Mouse (Mus musculus): ENCODE measurements around the gene Ifnar1. TPM values are rescaled to one million over a fixed set of nuclear protein-coding genes. Genes with fewer than 3 reads are reported as not detected.
"Not testable (repeated sequence)": the region's sequence is repeated elsewhere in the genome, so short reads cannot be mapped to it uniquely, and the experiment has no call there.

The Ifnar1 gene
- total RNA-seq (2021) = 10 to 100 TPM; 67.8 to 71.0 TPM
- long read RNA-seq, experiment 1, transcript Ifnar1-201 (11 exons, 3,909 nt) = major isoform, 16 of 31 reads
- long read RNA-seq, experiment 1, partial matches to known transcripts = 4 of 31 reads
- long read RNA-seq, experiment 1, other reads (novel, unspliced or antisense) = 10 of 31 reads
- long read RNA-seq, experiment 2, transcript Ifnar1-201 (11 exons, 3,909 nt) = major isoform, 10 of 22 reads
- long read RNA-seq, experiment 2, partial matches to known transcripts = 9 of 22 reads
- long read RNA-seq, experiment 2, other reads (novel, unspliced or antisense) = 3 of 22 reads

DNA sequence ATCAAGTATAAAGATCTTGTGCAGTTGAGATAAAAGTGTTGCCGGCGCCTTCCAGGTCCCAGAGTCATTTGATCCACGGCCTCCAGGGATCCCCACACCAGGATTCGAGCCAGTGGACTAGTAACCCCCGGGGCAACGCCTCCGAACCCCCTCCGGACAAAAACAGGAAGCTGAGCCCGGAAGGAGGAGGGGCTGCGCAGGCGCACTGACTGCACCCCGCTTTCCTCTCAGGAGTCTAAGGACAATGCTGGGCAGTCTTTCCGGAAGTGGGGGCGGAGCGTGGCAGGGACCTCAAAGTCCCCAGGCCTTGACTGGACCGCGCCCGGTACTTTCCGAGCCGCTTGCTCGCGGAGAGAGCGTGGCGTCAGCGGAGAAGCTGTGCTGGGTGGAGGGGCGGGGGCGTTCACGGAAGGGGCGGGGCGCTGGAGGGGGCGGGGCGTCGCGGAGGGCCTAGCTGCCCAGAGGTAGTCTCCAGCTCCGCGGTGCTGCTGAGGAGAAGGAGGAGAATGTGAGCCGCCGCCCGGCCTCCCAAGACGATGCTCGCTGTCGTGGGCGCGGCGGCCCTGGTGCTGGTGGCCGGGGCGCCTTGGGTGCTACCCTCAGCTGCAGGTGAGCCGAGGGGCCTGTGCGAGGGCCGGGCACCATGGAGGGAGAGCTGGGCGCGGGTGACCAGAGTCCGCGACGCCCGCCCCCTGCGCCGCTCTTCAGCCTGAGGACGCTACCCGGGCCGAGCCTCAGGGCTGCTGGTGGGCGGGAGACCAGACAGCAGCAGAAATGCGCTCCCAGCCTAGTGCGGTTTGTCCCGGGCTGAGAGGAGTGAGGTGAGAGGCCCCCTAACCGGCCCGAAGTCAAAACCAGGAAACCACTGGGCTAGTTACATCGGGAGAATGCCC lies at the start of gene Ifnar1:
TSS of gene Ifnar1 (plus strand) at position 431 of the 893 bp plus-strand sequence.
- DNase-seq (ENCODE audit: low spot score in 2 of 2) = peak; percentile 96 to 97
- intact Hi-C loops (cut with DNase I) = no loop called here

DNA sequence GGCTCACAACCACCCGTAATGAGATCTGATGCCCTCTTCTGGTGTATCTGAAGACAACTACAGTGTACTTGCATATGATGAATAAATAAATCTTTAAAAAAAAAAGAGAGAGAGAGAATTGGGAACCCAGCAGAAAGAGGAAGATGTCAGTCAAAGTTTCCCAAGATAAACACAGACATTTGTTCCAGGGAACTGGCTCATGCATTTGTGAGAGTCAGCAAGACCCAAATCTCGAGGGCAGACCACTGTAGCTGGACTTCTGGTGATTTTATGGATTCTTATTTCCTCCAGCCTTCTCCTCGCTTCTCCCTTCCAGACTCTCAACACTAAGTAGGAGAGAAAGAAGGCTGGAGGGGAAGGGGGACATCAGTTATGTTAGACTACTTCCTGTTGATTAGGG lies 47.0 kb upstream of the Ifnar1 start:
- intact Hi-C loops (cut with DNase I) = no loop called here
- DNase-seq (ENCODE audit: low spot score in 2 of 2) = no peak

DNA sequence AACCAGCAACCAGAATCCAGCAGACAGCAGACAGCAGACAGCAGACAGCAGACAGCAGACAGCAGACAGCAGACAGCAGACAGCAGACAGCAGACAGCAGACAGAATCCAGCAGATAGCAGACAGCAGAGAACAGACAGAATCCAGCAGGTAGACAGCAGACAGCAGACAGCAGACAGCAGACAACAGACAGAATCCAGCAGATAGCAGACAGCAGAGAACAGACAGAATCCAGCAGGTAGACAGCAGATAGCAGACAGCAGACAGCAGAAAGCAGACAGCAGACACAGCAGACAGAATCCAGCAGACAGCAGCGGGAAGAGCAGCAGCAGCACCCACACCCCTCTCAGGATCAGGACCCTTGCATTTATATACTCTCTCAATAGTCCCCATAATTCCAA lies 46.4 kb upstream of the Ifnar1 start:
- intact Hi-C loops (cut with DNase I); DNase-seq (ENCODE audit: low spot score in 2 of 2): not testable (repeated sequence)

DNA sequence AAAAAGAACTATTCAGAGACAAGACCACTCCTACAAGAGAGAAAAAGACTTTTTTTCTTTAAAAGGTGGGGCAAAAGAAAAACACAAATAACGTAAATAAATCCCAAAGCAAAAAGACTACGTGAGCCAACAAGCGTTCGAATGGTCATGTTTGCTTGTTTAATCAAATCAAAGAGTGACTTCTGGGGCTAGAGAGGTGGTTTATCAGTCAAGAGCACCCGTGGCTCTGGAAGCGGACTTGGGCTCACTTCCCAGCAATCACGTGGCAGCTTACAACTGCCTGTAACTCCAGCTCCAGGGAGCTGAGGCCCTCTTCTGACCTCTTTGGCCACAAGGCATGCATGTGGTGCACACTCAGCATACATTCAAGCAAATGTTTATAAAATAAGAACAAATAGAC lies 43.7 kb upstream of the Ifnar1 start:
- intact Hi-C loops (cut with DNase I) = no loop called here
- peak in 1 of 2 experiments; percentile 17 for DNase-seq (ENCODE audit: low spot score in 2 of 2)

DNA sequence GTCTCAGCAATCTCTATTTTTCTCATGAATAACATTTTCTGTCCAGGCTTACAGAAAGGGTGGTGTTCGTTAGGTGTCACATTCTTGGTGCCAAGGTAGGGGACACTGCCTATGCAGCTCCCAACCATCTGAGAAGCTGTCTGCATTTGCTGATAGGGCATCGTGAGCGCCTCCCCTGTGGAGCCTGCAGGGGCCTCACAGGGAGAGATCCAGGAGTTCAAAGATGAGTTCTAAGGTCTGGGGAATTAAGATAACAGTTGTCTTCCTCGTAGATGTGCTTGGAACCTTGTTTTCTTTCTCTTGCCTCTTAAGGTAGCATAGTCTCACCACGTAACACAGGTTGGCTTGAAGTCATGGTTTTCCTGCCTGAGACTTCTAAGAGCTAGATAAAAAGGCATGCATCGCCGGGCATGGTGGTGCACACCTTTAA lies 43.2 kb upstream of the Ifnar1 start:
- intact Hi-C loops (cut with DNase I) = no loop called here
- no peak for DNase-seq (ENCODE audit: low spot score in 2 of 2)

DNA sequence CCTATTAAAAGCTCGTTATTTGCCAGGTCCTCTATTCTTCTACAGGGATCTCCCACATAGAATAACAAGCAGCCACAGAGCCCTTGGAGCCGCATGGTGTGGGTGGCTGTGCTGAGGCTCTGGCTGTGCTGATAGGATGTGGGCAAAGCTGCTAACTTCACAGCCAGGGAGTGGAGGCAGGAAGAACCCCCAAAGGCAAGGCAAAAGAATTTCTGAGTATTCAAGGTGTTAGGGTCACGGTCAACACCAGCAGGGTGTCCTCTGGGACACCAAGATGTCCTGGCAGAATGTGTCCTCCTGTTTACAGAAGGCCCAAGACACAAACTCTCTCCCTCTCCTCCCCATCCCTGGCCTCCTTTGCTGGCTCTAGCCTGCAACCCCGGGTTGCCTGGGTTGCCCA lies 42.6 kb upstream of the Ifnar1 start:
- intact Hi-C loops (cut with DNase I) = no loop called here
- DNase-seq (ENCODE audit: low spot score in 2 of 2) = peak in 1 of 2 experiments; percentile 25

DNA sequence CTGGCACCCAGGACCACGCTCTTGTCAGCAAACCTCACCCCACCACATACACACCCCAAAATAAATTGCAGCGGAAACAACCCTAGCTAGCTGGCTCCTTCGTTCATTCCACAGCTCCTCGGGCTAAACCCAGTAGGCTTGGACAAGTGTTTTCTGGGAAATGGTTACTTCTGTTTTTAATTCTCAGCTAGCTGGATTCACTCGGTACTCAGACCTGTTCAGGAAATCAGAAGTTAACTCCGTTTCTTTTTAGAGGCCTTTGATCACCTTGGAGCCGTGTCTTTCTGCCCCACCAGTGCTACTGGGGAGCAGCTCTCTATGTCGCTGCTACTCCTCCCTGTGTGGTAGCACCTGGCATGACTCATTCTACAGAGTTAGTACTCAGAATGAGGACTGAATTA lies 41.8 kb upstream of the Ifnar1 start:
- intact Hi-C loops (cut with DNase I) = no loop called here
- no peak for DNase-seq (ENCODE audit: low spot score in 2 of 2)

DNA sequence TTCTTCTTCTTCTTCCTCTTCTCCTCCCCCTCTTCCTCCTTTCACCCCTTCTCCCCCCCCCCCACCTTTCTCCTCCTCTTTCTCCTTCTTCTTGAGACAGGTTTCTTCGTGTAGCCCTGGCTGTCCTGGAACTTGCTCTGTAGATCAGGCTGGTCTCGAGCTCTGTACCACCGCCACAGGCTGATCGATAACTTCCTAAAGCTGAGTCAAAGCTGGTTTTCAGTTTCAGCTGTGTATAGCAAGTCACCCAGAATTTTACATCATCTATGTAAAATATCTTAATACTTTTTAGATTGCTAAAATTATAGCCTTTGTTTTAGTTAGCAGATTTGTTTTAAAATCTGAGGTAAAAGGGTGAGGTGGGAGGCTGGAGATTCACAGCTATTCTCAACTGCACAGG lies 40.2 kb upstream of the Ifnar1 start:
- no peak for DNase-seq (ENCODE audit: low spot score in 2 of 2)
- intact Hi-C loops (cut with DNase I) = no loop called here

DNA sequence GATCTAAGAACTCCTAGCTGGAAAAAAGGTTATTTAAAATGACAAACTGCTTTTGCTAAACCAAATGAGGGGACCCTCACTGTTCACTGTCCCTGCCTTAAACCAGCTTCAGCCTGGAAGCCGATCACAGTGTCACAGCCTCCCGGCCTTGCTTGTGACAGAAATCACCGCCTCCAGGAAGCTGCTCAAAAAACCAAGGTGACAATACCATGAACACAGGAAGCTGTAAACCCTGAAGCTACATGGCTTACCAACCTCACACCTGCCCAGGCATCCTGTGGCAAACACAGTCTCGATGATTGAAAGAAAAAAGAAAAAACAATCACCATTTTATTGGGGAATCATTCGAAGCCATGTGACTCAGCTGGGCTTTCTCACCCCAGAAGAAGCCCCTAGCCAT lies 39.5 kb upstream of the Ifnar1 start:
- intact Hi-C loops (cut with DNase I) = no loop called here
- no peak for DNase-seq (ENCODE audit: low spot score in 2 of 2)

DNA sequence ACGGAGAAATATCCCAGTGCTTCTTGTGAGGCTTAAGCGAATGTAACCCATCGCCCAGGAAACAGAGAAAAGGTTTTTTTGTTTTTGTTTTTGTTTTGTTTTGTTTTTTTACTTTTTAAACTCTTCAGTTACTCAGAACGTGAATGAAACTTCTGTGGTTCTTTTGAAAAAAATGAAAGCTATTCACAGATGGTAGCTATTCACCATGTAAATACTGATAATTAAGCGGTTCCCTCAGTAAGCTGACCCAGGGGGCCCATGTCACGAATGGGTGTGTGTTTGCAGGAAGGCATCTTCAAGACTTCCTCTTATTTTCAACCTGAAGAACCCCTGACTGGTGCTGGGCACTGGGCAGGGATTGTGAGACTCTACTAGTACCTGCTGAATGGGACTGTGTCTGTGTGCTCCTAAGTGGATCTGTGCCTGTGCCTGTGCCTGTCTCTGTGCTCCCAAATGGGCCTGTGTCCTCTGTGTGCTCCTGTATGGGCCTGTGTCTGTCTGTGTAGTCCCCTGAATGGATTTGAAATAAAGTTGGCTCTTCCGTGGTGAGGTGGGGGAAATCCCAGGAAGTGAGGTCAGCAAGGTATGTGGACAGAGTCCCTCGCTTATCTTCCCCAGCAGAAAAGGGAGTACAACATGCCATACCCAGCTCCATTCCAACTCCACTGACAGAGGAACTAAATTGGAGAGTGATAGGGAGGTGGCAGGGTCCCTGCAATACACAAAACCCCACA lies 38.1 kb upstream of the Ifnar1 start:
- intact Hi-C loops (cut with DNase I) = no loop called here
- no peak for DNase-seq (ENCODE audit: low spot score in 2 of 2)

DNA sequence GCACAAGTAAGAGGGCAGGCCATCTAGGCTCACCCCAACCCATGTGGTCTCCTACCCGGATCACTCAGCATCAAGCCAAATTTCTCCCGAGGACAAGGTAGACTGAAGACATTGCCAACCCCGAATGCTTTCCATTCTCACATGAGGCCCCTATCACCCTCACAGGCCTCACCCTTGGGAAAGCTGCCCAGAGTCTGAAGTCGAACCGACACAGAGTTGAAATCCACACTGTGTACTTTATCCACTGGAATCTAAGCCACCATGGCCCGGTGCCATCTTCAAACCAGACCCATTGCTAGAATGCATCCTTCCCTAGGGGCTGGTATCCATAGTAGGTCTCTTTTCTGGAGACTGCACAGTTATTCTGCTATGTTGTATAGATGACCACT lies 37.5 kb upstream of the Ifnar1 start:
- DNase-seq (ENCODE audit: low spot score in 2 of 2) = no peak
- intact Hi-C loops (cut with DNase I) = no loop called here

DNA sequence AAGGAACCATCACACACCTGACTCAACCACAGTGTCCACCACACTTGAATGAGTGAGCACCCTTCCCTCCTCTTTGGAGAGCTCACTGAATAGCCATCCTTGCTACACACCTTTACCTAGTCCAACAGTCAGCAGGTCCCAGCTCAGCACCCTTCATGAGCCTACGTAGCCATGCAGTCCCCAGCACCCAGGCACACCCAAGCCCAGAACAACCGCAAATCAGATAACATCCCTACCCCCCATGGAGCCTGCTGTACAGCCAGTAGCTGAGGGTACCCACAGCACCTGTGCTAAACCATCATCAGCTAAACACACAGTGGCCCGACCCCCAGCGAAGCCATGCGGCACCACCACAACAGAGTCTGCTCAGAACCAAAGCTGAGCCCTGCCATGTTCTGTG lies 37.0 kb upstream of the Ifnar1 start:
- DNase-seq (ENCODE audit: low spot score in 2 of 2) = no peak
- intact Hi-C loops (cut with DNase I) = no loop called here

DNA sequence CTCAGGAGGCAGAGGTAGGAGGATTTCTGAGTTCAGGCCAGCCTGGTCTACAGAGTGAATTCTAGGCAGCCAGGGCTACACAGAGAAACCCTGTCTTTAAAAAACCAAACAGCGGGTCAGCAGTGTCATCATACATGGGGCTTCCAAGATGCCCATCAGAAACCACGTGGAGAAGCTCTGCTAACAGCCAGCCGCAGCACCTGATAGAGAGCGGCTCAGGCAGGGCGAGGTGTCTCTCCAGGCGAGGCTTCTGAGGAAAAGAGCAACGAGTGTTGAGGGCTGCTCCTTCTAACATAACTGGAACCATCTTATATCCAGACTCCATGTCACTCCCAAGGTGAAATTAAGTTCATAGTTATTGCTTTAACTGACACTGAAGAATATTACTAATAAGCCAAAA lies 36.1 kb upstream of the Ifnar1 start:
- no peak for DNase-seq (ENCODE audit: low spot score in 2 of 2)
- intact Hi-C loops (cut with DNase I) = no loop called here

DNA sequence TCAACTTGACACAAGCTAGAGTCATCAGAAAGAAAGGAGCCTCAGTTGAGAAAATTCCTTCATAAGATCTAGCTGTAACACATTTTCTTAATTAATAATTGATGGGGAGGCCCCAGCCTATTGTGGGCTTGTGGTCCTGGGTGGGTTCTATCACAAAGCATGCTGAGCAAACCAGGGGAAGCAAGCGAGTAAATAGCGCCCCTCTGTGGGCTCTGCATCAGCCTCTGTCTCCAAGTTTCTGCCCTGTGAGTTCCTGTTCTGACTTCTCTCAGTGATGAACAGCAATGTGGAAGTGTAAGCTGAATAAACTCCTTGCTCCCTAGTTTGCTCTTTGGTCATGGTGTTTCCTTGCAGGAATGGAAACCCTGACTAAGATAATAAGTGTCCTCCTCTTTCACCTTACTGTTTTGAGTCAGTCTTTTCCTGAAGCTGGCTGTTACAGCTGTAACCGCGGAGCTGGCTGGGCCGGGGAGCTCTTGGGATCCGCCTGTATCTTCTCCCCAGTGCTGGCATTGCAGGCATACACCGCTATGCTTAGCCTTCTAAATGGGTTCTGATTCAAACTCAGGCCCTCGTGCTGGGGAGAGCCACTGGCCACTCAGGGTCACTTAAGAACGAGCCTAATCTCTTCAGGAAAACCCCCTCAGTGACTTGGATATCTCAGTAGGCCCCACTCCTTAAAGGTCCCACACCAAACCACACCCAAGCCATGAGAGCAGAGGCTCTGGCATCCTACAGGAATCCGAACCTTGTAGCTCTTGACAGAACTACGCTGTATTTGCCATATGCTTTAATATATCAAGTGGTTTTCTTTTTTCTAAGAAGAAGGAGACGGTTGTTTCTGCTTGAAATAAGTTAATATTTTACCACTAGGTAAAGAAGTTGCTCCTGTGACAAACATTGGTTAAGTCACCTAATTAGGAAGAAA lies 34.6 kb upstream of the Ifnar1 start:
- intact Hi-C loops (cut with DNase I) = no loop called here
- DNase-seq (ENCODE audit: low spot score in 2 of 2) = no peak

DNA sequence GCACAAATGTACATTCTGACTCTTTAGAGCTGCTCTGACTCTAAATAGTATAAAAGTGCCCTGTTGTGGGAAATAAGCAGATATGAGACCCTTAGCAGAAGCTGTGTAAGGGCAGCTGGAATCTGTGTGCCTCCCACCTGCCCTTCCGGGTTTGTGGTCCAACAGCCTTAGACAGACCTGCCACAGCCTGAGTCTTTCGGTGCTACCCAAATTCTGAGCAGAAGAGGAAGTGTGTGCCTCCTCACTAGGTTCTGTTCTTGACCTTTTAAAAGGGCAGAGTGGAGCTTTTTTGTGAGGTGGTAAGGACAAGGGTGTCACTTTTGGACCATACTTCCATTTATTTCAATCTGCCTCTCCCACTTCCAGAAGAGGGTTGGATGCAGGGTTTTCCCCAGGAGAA lies 33.1 kb upstream of the Ifnar1 start:
- no peak for DNase-seq (ENCODE audit: low spot score in 2 of 2)
- intact Hi-C loops (cut with DNase I) = no loop called here

DNA sequence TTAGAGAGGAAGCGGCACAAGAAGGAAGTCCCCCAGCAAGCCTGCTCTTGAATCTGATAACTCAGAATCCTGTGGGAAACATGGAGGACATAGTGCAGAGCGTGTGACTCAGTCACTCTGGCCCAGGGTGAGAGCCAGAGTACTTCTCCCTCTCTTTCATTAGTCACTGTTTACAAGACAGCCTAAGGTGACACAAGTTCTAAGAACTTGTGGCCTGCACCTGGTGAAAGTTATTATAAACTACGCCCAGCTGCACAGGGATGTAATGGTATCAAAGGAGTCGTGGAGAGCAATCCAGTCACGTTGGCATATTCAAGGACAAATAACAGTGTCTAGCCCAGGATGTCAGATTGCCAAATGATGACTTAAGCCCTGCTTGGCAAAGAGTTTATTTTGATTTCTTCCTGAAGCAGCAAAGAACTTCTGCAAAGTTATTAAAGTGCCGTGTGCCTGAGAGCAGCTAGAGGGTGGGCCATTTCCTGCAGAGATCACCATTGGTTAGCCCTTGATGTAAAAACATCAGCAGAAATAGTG lies 32.6 kb upstream of the Ifnar1 start:
- DNase-seq (ENCODE audit: low spot score in 2 of 2) = no peak
- intact Hi-C loops (cut with DNase I) = no loop called here

DNA sequence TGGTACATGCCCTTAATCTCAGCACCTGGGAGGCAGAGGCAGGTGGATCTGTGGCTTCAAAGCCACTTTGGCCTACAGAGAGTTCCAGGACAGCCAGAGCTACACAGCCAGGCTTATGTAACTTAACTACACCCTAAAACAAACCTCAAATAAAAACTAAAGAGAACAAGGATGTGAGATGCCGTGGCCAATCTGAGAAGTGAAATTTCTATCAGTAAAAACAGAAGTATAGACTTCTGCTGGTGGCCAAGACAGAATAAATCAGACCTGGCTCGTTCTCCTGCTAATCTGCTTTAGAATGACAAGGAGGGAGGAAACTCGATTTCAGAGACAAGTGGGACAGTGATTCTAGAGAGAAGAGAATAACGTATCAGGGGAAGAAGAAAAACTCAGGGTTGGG lies 29.2 kb upstream of the Ifnar1 start:
- intact Hi-C loops (cut with DNase I) = no loop called here
- DNase-seq (ENCODE audit: low spot score in 2 of 2) = no peak

DNA sequence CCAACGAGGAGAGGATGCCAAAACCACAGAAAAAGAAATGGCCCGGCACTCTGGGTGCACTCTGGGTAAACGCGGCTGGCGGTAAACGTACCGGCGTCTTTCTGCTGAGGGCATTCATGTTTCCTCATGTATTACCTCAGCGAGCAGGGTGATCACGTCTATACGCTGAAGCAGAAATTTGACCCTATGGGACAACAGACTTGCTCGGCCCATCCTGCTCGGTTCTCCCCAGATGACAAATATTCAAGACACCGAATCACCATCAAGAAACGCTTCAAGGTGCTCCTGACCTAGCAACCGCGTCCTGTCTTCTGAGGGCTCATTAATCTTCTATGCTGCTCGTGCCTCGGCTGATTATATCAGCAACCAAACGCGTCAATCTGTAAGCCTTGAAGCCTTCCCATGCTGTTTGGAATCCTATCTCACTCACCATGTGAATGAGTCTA lies 26.7 kb upstream of the Ifnar1 start:
- no peak for DNase-seq (ENCODE audit: low spot score in 2 of 2)
- intact Hi-C loops (cut with DNase I) = no loop called here

DNA sequence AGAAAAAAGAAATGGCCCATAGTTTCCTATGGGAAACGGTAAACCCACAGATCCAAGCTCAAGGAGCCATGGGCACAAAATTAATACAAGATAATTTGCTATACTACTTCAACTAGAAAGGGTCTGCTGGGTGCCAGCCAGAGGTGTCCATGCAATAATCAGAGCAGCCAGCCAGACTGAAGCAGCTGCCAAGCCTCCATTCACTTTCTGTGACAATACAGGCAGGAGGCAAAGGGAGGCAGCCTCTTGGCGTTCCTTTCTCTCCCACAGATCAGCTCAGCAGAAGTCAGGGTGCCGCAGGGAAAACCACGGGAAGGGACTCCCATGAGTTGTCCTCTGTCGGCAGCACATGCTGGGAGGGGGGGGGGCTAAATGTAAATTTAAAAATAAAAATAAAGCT lies 26.1 kb upstream of the Ifnar1 start:
- no peak for DNase-seq (ENCODE audit: low spot score in 2 of 2)
- intact Hi-C loops (cut with DNase I) = no loop called here

Measured in left cerebral cortex, postnatal 14 days (tissue).